Mouse (Mus musculus): ENCODE measurements at regions not wholly inside any gene's neighbourhood (a gene's known extent, or its start where the extent isn't known, plus 50 kb on each side); places are given as distances from the start of the nearest gene placed in this dataset.

GRCm38 (mm10) chr4:89485981-89486531, 175.2 kb upstream of the Cdkn2b start:
- H3K27ac ChIP-seq, result 0 out of 2 replicates have a peak overlapping the region, but pooled peaks have one; percentile 6
- no peak overlapping the region for H3K9ac ChIP-seq (ENCODE audit: low read depth, low read length)
- ATAC-seq (replicated peaks; ENCODE audit: low FRiP score, low read depth), result peak; percentile 74
- TF ChIP-seq CTCF (IDR thresholded peaks at IDR 0.05; ENCODE audit: low read depth), result peak; percentile 28; the same call in 1 of the 2 replicates
- no peaks in the 10 kb centered on the region for H3K27me3 ChIP-seq (ENCODE audit: insufficient read depth, low read length)
- H3K4me3 ChIP-seq (replicated peaks; ENCODE audit: low read depth, low read length), result no peak overlapping the region
- H3K4me1 ChIP-seq (replicated peaks; ENCODE audit: insufficient read depth, low read length), result 0 out of 2 replicates have a peak, but pooled peaks cover 3% of the 10 kb centered on the region
- H3K9me3 ChIP-seq (replicated peaks; ENCODE audit: low read length), result no peaks in the 10 kb centered on the region
- 22% methylated on average over 11 of the region's 11 CpGs for WGBS
- H3K4me2 ChIP-seq (ENCODE audit: low read length), result peak overlapping the region; percentile 30; the same call in 1 of the 2 replicates
- no peaks in the 10 kb centered on the region for H3K36me3 ChIP-seq (ENCODE audit: insufficient read depth, low read length)
- DNase-seq (ENCODE audit: low spot score), result peak; percentile 67

- no peaks in the 10 kb centered on the region for H3K4me1 ChIP-seq (replicated peaks; ENCODE audit: insufficient read depth, low read length)
- no peak overlapping the region for H3K4me2 ChIP-seq (ENCODE audit: low read length)
- H3K36me3 ChIP-seq (ENCODE audit: insufficient read depth, low read length), result no peaks in the 10 kb centered on the region
- DNase-seq (ENCODE audit: low spot score) (no peak), ATAC-seq (replicated peaks; ENCODE audit: low FRiP score, low read depth) (no peak; the same call in 1 of the 2 replicates)
- TF ChIP-seq CTCF (IDR thresholded peaks at IDR 0.05; ENCODE audit: low read depth), result no peak
- H3K4me3 ChIP-seq (replicated peaks; ENCODE audit: low read depth, low read length), result no peak overlapping the region
- 64% methylated on average over 12 of the region's 12 CpGs for WGBS
- no peak overlapping the region for H3K9ac ChIP-seq (ENCODE audit: low read depth, low read length)
- H3K27me3 ChIP-seq (ENCODE audit: insufficient read depth, low read length), result no peaks in the 10 kb centered on the region
- no peak overlapping the region for H3K27ac ChIP-seq
- no peaks in the 10 kb centered on the region for H3K9me3 ChIP-seq (replicated peaks; ENCODE audit: low read length)
Observed at GRCm38 (mm10) chr4:89478646-89479237, 167.9 kb upstream of the Cdkn2b start.

GRCm38 (mm10) chr4:89475848-89476247, 165.0 kb upstream of the Cdkn2b start:
- DNase-seq (ENCODE audit: low spot score) (peak; percentile 49), ATAC-seq (replicated peaks; ENCODE audit: low FRiP score, low read depth) (no peak)

GRCm38 (mm10) chr4:89474836-89475541, 164.2 kb upstream of the Cdkn2b start:
- ATAC-seq (replicated peaks; ENCODE audit: low FRiP score, low read depth) (0 out of 2 replicates have a peak, but pooled peaks have one; percentile 29), DNase-seq (ENCODE audit: low spot score) (peak; percentile 49)
- Histone ChIP-seq H3K9me3 (replicated peaks; ENCODE audit: low read length) (no peaks in the 10 kb centered on the region), H3K9ac (ENCODE audit: low read depth, low read length) (no peak overlapping the region), H3K27me3 (ENCODE audit: insufficient read depth, low read length) (no peaks in the 10 kb centered on the region), H3K27ac (no peak overlapping the region), H3K4me3 (replicated peaks; ENCODE audit: low read depth, low read length) (no peak overlapping the region), H3K4me2 (ENCODE audit: low read length) (no peak overlapping the region), H3K4me1 (replicated peaks; ENCODE audit: insufficient read depth, low read length) (no peaks in the 10 kb centered on the region), H3K36me3 (ENCODE audit: insufficient read depth, low read length) (no peaks in the 10 kb centered on the region)
- TF ChIP-seq CTCF (IDR thresholded peaks at IDR 0.05; ENCODE audit: low read depth), result no peak
- WGBS, result 27% methylated on average over 7 of the region's 7 CpGs

More at GRCm38 (mm10) chr4:89475848-89476247, 165.0 kb upstream of the Cdkn2b start:
- WGBS, result 59% methylated on average over 3 of the region's 3 CpGs
- Histone ChIP-seq H3K9ac (ENCODE audit: low read depth, low read length) (no peak overlapping the region), H3K27me3 (ENCODE audit: insufficient read depth, low read length) (no peaks in the 10 kb centered on the region), H3K36me3 (ENCODE audit: insufficient read depth, low read length) (no peaks in the 10 kb centered on the region), H3K4me1 (replicated peaks; ENCODE audit: insufficient read depth, low read length) (no peaks in the 10 kb centered on the region), H3K4me3 (replicated peaks; ENCODE audit: low read depth, low read length) (no peak overlapping the region), H3K9me3 (replicated peaks; ENCODE audit: low read length) (no peaks in the 10 kb centered on the region), H3K27ac (no peak overlapping the region), H3K4me2 (ENCODE audit: low read length) (no peak overlapping the region)
- TF ChIP-seq CTCF (IDR thresholded peaks at IDR 0.05; ENCODE audit: low read depth), result no peak

- H3K36me3 ChIP-seq (ENCODE audit: insufficient read depth, low read length), result no peaks in the 10 kb centered on the region
- no peak overlapping the region for H3K4me3 ChIP-seq (replicated peaks; ENCODE audit: low read depth, low read length)
- no peaks in the 10 kb centered on the region for H3K9me3 ChIP-seq (replicated peaks; ENCODE audit: low read length)
- H3K4me1 ChIP-seq (replicated peaks; ENCODE audit: insufficient read depth, low read length), result no peaks in the 10 kb centered on the region
- no peak overlapping the region for H3K4me2 ChIP-seq (ENCODE audit: low read length)
- WGBS, result 86% methylated on average over 1 of the region's 1 CpGs
- DNase-seq (ENCODE audit: low spot score) (no peak), ATAC-seq (replicated peaks; ENCODE audit: low FRiP score, low read depth) (no peak)
- H3K27me3 ChIP-seq (ENCODE audit: insufficient read depth, low read length), result no peaks in the 10 kb centered on the region
- H3K27ac ChIP-seq, result no peak overlapping the region
- no peak overlapping the region for H3K9ac ChIP-seq (ENCODE audit: low read depth, low read length)
- TF ChIP-seq CTCF (IDR thresholded peaks at IDR 0.05; ENCODE audit: low read depth), result no peak
Observed at GRCm38 (mm10) chr4:89471426-89471825, 160.6 kb upstream of the Cdkn2b start.

GRCm38 (mm10) chr4:89470756-89471155, 159.9 kb upstream of the Cdkn2b start:
- H3K9ac ChIP-seq (ENCODE audit: low read depth, low read length), result no peak overlapping the region

More at GRCm38 (mm10) chr4:89470756-89471155, 159.9 kb upstream of the Cdkn2b start:
- H3K36me3 ChIP-seq (ENCODE audit: insufficient read depth, low read length), result no peaks in the 10 kb centered on the region
- no peak overlapping the region for H3K4me3 ChIP-seq (replicated peaks; ENCODE audit: low read depth, low read length)
- DNase-seq (ENCODE audit: low spot score) (no peak), ATAC-seq (replicated peaks; ENCODE audit: low FRiP score, low read depth) (no peak)
- H3K4me2 ChIP-seq (ENCODE audit: low read length), result no peak overlapping the region
- H3K9me3 ChIP-seq (replicated peaks; ENCODE audit: low read length), result no peaks in the 10 kb centered on the region
- H3K27ac ChIP-seq, result no peak overlapping the region
- H3K27me3 ChIP-seq (ENCODE audit: insufficient read depth, low read length), result no peaks in the 10 kb centered on the region
- H3K4me1 ChIP-seq (replicated peaks; ENCODE audit: insufficient read depth, low read length), result no peaks in the 10 kb centered on the region
- WGBS, result 63% methylated on average over 2 of the region's 2 CpGs
- no peak for TF ChIP-seq CTCF (IDR thresholded peaks at IDR 0.05; ENCODE audit: low read depth)
